Mouse (Mus musculus): ENCODE measurements at regions not wholly inside any gene's neighbourhood (a gene's known extent, or its start where the extent isn't known, plus 50 kb on each side); places are given as distances from the start of the nearest gene placed in this dataset.

DNA sequence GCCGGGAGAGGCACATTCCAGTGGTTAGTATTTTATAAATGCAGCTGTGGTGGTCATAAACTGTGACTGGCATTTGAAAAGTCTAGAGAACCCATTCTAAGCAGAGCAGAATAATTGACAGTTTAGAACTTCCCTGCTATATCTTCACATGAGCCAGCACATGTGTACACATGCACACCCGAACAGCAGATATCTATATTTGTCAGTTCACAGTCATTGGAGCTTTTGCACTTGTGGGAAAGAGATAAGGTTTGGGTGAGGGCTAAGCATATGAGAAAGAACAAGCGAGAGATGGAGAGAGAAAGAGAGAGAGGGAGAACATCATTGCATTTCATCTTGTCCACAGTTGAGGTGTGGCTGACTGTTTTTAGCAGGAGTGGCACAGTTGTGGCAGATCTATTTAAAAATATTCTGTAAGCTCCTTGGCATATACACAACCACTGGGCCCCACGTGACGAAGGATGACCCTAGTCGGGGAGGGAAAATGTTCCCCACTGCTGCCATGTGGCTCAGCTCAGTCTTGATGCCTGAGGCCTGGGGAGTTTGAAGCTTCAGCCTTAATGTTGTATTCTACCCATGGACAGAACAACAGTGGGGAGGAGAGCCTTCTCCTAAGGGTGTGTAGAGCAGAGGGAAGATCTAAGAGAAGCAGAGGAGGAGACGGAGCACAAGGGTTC is 85.4 kb upstream of the Tprg start (continued):
- TF ChIP-seq USF1 (IDR thresholded peaks at IDR 0.05; ENCODE audit: low read depth, low read length) = peak; percentile 76
- TF ChIP-seq HCFC1 (IDR thresholded peaks at IDR 0.05; ENCODE audit: low read depth, low read length) = 0 out of 2 replicates have a peak, but pooled peaks have one; percentile 21
- TF ChIP-seq GABPA (IDR thresholded peaks at IDR 0.05; ENCODE audit: low read depth, low read length) = no peak
- no peak for TF ChIP-seq ZC3H11A (IDR thresholded peaks at IDR 0.05; ENCODE audit: low read depth, low read length)
- TF ChIP-seq ZNF384 (IDR thresholded peaks at IDR 0.05; ENCODE audit: low read depth, low read length) = no peak
- TF ChIP-seq CHD1 (IDR thresholded peaks at IDR 0.05; ENCODE audit: low read depth, low read length) = no peak
- TF ChIP-seq NELFE (IDR thresholded peaks at IDR 0.05; ENCODE audit: low read depth, low read length) = no peak
- no peak for TF ChIP-seq USF2 (IDR thresholded peaks at IDR 0.05; ENCODE audit: borderline replicate concordance in 1 of 2, insufficient read depth in 1 of 2, low read depth in 1 of 2, low read length in 2 of 2)
- TF ChIP-seq TBP (IDR thresholded peaks at IDR 0.05; ENCODE audit: low read depth, low read length) = no peak
- no peak for TF ChIP-seq ZMIZ1 (IDR thresholded peaks at IDR 0.05; ENCODE audit: low read depth, low read length)
- TF ChIP-seq EP300 (IDR thresholded peaks at IDR 0.05; ENCODE audit: low read depth in 1 of 2, low read length in 2 of 2) = peak; percentile 89 to 96
- peak; percentile 77 for TF ChIP-seq MYB (IDR thresholded peaks at IDR 0.05; ENCODE audit: low read depth, low read length)
- peak; percentile 75 for TF ChIP-seq SIN3A (IDR thresholded peaks at IDR 0.05; ENCODE audit: low read length)
- no peak for TF ChIP-seq SMC3 (IDR thresholded peaks at IDR 0.05; ENCODE audit: low read depth, low read length)
- no peak for TF ChIP-seq POLR2A (IDR thresholded peaks at IDR 0.05; ENCODE audit: control insufficient read depth in 1 of 2, insufficient read depth in 1 of 2, low read depth in 1 of 2, low read length in 2 of 2, poor library complexity in 1 of 2)
- TF ChIP-seq E2F4 (IDR thresholded peaks at IDR 0.05; ENCODE audit: borderline replicate concordance, low read depth, low read length) = no peak

DNA sequence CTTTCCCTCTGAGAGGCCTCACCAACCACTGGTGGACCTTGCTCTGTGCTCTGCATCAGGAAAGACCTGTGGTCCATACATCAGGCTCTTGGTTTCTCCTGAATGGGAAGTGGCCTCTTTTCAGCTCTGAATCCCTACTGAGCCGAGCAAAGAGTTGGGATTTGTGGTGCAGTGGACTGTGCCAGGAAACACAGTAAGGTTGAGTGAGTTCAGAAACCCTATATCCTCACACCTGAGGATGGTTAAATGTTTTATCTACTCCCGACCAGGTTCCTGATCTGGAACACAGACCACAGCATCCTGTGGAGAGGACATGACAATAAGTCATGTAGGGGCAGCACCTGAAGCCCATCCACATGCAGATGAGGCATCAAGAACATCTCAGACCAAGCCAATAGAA is 73.4 kb upstream of the Tprg start:
- no peak for DNase-seq (ENCODE audit: low read depth, low spot score)
- no peak for TF ChIP-seq TCF12 (IDR thresholded peaks at IDR 0.05; ENCODE audit: low read depth, low read length)
- no peak for TF ChIP-seq SMC3 (IDR thresholded peaks at IDR 0.05; ENCODE audit: low read depth, low read length)
- TF ChIP-seq RCOR1 (IDR thresholded peaks at IDR 0.05; ENCODE audit: low read depth, low read length) = no peak
- TF ChIP-seq KAT2A (conservative IDR thresholded peaks at IDR 0.05; ENCODE audit: low read depth, low read length) = no peak
- no peak for TF ChIP-seq MAFK (IDR thresholded peaks at IDR 0.05; ENCODE audit: borderline replicate concordance, low read depth, low read length)
- TF ChIP-seq ETS1 (IDR thresholded peaks at IDR 0.05; ENCODE audit: low read depth, low read length) = no peak
- no peak for TF ChIP-seq USF1 (IDR thresholded peaks at IDR 0.05; ENCODE audit: low read depth, low read length)
- no peak for TF ChIP-seq E2F4 (IDR thresholded peaks at IDR 0.05; ENCODE audit: borderline replicate concordance, low read depth, low read length)
- TF ChIP-seq POLR2AphosphoS5 (IDR thresholded peaks at IDR 0.05; ENCODE audit: borderline replicate concordance, low read depth, low read length) = no peak
- TF ChIP-seq ZKSCAN1 (IDR thresholded peaks at IDR 0.05; ENCODE audit: low read depth, low read length) = no peak
- no peak for TF ChIP-seq NRF1 (IDR thresholded peaks at IDR 0.05; ENCODE audit: insufficient read depth, low read depth, low read length, poor library complexity, severe bottlenecking)
- Histone ChIP-seq H3K27me3 (ENCODE audit: control insufficient read depth in 1 of 2, insufficient read depth in 2 of 2, low read length in 2 of 2) (no peaks in the 10 kb centered on the region), H3K36me3 (ENCODE audit: control insufficient read depth in 1 of 2, insufficient read depth in 2 of 2, low read length in 2 of 2) (no peaks in the 10 kb centered on the region), H3K79me2 (ENCODE audit: control insufficient read depth, insufficient read depth, low read length, poor library complexity) (no peaks in the 10 kb centered on the region), H3K4me3 (ENCODE audit: control insufficient read depth in 1 of 2, insufficient read depth in 1 of 2, low read depth in 2 of 2, low read length in 2 of 2) (no peak overlapping the region), H3K9me3 (replicated peaks; ENCODE audit: insufficient read depth, low read length) (no peaks in the 10 kb centered on the region), H3K9ac (ENCODE audit: control insufficient read depth, low read depth, low read length, poor library complexity, severe bottlenecking) (no peak overlapping the region), H3K27ac (ENCODE audit: control insufficient read depth, low read depth, low read length) (no peak overlapping the region), H3K4me1 (ENCODE audit: control insufficient read depth in 1 of 2, insufficient read depth in 2 of 2, low read length in 2 of 2) (no peaks in the 10 kb centered on the region)
